Mouse (Mus musculus) T-helper 1 cell (primary cell): ENCODE data around the gene Hps5.
"Not testable (repeated sequence)": the region's sequence is repeated elsewhere in the genome, so short reads cannot be mapped to it uniquely, and the experiment has no call there.

Source experiments
- in situ Hi-C: fragments of 300-600 bp; cut with MboI, MseI; formaldehyde crosslinking; loops from one replicate; pipeline ENCODE4 v1.15.1; 2025; ENCODE audit warnings: high pct_unique_total_duplicates

Hps5 gene

DNA sequence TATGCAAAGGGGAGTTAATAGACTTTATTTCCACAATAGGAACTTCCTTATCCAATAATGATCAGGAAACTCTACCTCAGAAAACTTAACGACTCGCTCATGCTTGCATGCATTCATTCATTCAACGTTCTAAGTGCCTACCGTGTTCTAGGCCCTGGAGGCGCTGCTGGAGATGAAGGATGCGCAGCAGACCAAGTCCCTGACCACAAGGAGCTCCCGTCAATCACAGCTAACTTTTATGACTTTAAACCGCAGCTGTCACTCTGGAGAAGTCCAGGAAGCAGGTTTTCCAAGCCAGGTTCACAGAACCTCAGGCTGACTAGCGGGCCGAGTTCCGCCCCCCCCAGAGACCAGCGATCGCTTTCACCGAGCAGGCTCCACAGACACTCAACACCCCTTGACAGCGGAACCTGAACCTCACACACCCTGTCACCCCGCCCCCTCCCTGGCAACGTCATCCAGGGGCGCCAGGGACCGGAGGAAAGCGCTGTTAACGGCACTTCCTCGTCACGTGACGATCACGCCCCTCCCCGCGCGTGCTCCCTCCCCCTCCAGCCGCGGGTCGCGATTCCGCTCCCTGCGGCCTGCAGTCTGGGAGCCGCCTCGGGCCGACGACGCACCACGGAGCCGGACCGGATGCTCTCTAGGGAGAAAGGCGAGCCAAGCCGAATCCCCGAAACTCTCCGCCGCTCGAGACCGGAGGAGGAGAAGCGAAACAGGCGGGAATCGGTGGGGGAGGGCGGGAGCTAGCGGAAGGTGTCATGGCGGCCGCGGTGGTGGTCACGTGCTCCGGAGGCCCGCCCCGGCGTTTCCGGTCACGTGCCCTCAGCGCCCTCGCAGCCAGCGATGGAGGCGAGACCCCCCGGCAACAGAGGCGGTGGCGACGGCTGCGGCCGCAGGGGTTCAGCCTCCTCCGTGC is at the start of gene Hps5, which contains the start of gene Gtf2h1:
Hps5 (minus strand) TSS at position 778 of the 919 bp plus-strand sequence.
Gtf2h1 (plus strand) TSS at position 817 of the 919 bp plus-strand sequence.
- in situ Hi-C loops, result loop anchor here (5.0 kb wide), 1 partner anchor 47 kb away; the partner anchor contains the start of gene Ldha

- in situ Hi-C loops, result no loop called here
Measured at GRCm38 (mm10) chr7:46845211-46845977, 49.5 kb upstream of the Hps5 start.

GRCm38 (mm10) chr7:46843576-46843975 is 47.7 kb upstream of the Hps5 start:
- in situ Hi-C loops, result loop anchor here (5.0 kb wide), 1 partner anchor 46 kb away; the partner anchor contains the start of genes Gtf2h1 and Hps5

DNA sequence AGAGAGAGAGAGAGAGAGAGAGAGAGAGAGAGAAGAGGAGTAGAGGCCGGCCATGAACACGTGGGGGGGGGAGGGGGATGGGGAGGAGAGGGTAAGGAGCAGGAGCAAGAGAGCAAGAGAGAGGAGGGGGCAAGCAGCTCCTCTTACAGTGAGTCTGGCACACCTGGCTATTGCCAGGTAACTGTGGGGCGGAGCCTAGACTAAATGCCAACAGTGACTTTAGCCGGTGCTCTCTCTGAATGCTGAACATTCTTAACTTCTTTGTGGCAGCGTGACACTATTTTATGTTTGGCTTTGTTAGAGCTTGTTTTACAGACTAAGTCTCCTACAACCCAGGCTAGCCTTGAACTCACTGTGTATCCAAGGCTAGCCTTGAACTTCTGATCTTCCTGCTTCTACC is 46.4 kb upstream of the Hps5 start:
- in situ Hi-C loops, result loop anchor here (5.0 kb wide), 1 partner anchor 45 kb away; the partner anchor contains the start of genes Gtf2h1 and Hps5

- in situ Hi-C loops, result loop anchor here (5.0 kb wide), 1 partner anchor 44 kb away; the partner anchor contains the start of genes Gtf2h1 and Hps5
Measured at GRCm38 (mm10) chr7:46840787-46841525, 45.1 kb upstream of the Hps5 start, which contains the start of gene Ldha. Gene Ldha, plus strand, starts transcription at chr7:46841475.

GRCm38 (mm10) chr7:46840326-46840725 is 44.5 kb upstream of the Hps5 start:
- in situ Hi-C loops, result loop anchor here (5.0 kb wide), 1 partner anchor 43 kb away; the partner anchor contains the start of genes Gtf2h1 and Hps5

DNA sequence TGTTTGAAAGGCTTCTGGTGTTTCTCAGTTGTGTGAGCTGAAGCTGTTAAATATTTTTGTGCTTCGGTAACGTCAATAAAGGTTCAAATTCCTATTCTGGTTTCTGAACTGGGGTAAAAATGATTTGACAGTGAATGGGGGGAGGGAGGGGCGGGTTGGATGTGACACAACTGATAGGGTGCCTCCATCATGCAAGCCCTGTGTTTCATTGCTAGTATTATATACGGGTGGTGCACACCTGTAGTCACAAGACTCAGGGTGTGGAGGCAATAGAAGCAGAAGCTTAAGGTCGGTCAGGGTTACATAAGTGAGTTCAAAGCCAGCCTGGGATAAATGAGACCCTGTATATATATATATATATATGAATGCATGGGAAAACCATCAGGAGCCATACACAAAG is 44.0 kb upstream of the Hps5 start:
- in situ Hi-C loops, result loop anchor here (5.0 kb wide), 1 partner anchor 43 kb away; the partner anchor contains the start of genes Gtf2h1 and Hps5

GRCm38 (mm10) chr7:46839446-46839845 is 43.6 kb upstream of the Hps5 start:
- in situ Hi-C loops, result no loop called here

GRCm38 (mm10) chr7:46838891-46839302 is 43.0 kb upstream of the Hps5 start:
- in situ Hi-C loops, result no loop called here

DNA sequence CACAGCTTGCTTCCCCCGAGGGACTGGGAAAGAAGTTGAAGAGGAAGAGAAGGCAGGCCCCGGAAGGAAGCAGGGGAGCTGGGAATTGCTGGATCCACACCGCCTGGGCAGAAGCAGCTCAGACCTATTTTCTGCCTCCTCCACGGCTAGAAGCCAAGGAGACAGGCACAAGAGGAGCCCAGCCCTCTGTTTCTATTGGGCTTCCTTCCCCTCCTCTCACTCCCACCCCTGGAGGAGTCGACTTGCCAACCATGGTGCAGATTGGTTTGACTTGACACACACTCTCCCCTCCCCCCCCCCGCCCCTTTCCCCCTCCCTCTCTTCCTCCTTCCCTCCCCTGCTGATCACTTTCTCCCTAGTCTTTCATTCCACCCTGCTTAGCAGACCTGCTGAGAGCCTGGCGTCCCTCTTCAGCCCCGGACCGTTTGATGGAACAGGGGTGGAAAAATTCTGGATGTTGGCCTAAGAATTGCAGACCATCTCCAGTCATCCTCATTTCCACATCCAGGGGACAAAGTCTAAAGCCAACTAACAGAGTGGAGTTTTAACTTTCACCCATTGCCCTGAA is 42.3 kb upstream of the Hps5 start:
- in situ Hi-C loops, result no loop called here

GRCm38 (mm10) chr7:46837073-46837472 is 41.2 kb upstream of the Hps5 start:
- in situ Hi-C loops, result no loop called here

DNA sequence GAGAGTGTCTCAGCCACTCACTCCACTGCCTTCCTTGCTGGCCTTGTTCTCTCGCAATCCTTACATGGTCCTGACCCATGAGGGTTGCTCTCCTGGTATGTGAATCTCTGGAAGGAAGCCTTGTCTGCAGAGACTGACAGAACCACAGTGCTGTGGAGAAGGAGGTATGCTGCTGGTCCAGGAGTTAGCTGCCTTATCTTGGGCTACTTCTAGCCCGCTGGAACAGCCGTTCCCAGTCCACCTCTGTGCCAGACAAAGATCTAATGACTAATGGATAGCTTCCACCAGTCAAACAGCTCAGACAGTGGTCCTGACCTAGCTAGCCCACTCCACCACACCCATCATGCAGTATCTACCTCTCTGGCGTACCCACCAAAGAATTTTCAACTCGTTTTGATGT is 40.5 kb upstream of the Hps5 start:
- in situ Hi-C loops, result no loop called here

DNA sequence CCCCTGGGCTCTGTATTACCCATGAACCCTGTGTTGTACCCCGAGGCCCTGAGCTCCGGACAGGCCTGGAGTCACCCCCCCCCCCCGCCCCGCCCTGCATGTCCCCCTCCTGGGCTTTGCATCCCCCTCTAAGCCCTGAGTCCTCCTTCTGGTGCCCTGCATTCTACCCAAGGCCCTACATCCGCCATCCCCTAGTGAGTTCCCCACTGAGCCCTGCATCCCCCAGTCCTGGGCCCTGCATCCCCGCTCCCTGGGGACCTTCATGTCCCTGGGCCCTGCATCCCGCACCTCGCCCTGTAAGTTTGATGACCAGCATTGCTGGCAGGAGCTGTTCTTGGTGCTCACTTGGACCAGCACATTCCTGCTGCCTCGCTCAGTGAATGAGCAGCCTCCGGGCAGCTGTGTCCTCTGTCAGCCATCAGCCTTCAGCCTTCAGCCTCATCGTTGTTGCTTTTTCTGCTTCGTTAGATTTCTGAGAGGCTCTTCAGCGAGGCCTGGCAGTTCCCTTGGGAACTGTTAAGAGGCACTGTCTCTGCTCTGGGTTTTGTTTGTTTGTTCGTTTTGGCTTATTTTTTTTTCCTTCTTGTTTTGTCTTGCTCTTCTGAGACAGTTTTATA is 39.2 kb upstream of the Hps5 start:
- in situ Hi-C loops, result no loop called here

DNA sequence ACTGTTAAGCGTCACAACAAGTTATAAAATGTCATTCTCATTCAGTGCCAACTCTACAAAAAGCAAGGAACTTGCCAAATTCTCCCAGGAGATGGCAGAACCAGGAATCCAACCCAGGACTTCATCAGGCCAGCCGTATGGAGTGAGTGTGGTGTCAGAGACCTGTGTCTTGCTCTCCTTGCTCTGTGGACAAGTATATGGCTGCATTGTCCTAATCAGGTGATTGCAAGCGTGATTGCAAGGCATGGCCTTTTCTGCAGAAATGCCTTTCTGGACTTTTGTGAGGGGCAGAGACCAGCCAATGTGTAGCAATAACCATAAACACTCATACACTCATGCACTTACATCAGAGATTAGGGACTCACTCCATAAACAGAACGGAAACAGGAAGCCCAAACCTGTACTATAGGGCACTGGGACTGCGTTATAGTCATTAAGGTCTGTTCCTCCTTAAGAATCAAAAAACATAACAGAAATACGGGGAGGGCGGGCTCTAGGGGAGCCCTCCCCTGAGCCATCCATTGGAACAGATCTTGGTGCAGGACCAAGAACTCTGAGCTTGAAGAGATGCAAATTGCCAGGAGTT is 37.9 kb upstream of the Hps5 start:
- in situ Hi-C loops, result no loop called here

GRCm38 (mm10) chr7:46833266-46833665 is 37.4 kb upstream of the Hps5 start:
- in situ Hi-C loops, result no loop called here

GRCm38 (mm10) chr7:46832112-46832810 is 36.4 kb upstream of the Hps5 start:
- in situ Hi-C loops, result not testable (repeated sequence)

GRCm38 (mm10) chr7:46831693-46832092 is 35.8 kb upstream of the Hps5 start:
- in situ Hi-C loops, result no loop called here

GRCm38 (mm10) chr7:46830799-46831590 is 35.1 kb upstream of the Hps5 start:
- in situ Hi-C loops, result no loop called here

DNA sequence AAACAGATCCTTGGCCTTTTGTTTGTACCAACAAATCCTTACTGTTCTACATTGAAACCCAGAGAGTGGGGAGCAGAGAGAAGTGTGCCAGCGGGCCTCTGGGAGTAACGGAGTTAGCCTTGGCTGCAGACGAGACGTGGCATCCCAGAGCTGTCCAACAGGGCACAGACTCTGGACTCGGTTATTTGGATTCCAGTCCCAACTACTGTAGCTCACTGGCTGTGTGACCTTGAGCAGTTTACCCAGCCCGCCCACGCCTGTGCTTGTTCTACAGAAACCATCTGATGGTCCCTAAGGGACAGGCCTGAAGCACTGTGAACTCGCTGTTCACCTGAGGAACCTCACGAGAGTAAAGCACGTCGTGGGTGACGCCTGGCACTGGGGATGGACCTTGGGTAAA is 34.0 kb upstream of the Hps5 start:
- in situ Hi-C loops, result no loop called here
